Mouse (Mus musculus) neural tube, embryonic 11.5 days (tissue): ENCODE measurements around the gene Cobll1. TPM values are rescaled to one million over a fixed set of nuclear protein-coding genes. Genes with fewer than 3 reads are reported as not detected.

ENCODE experiments used
- ATAC-seq: fragments of 200-750 bp; cut with Nextera tagmentation; 2 replicates; pipeline ENCODE4 v1.8.0; 2017; ENCODE audit warnings: moderate number of reproducible peaks, mild to moderate bottlenecking, moderate TSS enrichment, moderate library complexity; ENCODE audit not compliant: insufficient read depth, low FRiP score, low TSS enrichment
- DNase-seq: peaks from one replicate; pipeline ENCODE4 v3.0.0-alpha.2; 2015; ENCODE audit warnings: low spot score
- H3K27ac ChIP-seq: fragments of 300-500 bp; sonication (generic); 2 replicates; pipeline ENCODE4 v1.5.1; 2014; ENCODE audit warnings: low read depth, mild to moderate bottlenecking, low read length
- H3K27me3 ChIP-seq: fragments of 300-500 bp; sonication (generic); 2 replicates; pipeline ENCODE4 v1.6.1; 2014; ENCODE audit warnings: mild to moderate bottlenecking, low read length, mixed read lengths; ENCODE audit not compliant: control insufficient read depth, insufficient read depth
- H3K36me3 ChIP-seq: fragments of 300-500 bp; sonication (generic); 2 replicates; pipeline ENCODE4 v1.6.1; 2014; ENCODE audit warnings: mild to moderate bottlenecking, low read length, moderate library complexity, mixed read lengths; ENCODE audit not compliant: control insufficient read depth, insufficient read depth
- H3K4me1 ChIP-seq: fragments of 300-500 bp; sonication (generic); 2 replicates; pipeline ENCODE4 v1.6.1; 2014; ENCODE audit warnings: low read length, mixed read lengths; ENCODE audit not compliant: control insufficient read depth, insufficient read depth
- H3K4me2 ChIP-seq: fragments of 300-500 bp; sonication (generic); 2 replicates; pipeline ENCODE4 v1.6.1; 2014; ENCODE audit warnings: low read depth, mild to moderate bottlenecking, moderate library complexity
- H3K4me3 ChIP-seq: fragments of 300-500 bp; sonication (generic); 2 replicates; pipeline ENCODE4 v1.5.1; 2014; ENCODE audit warnings: low read depth, low read length
- H3K9ac ChIP-seq: fragments of 300-500 bp; sonication (generic); 2 replicates; pipeline ENCODE4 v1.6.1; 2014; ENCODE audit warnings: mild to moderate bottlenecking, low read length
- H3K9me3 ChIP-seq: fragments of 300-500 bp; sonication (generic); 2 replicates; pipeline ENCODE4 v1.6.1; 2016; ENCODE audit warnings: low read length; ENCODE audit not compliant: control insufficient read depth
- WGBS: fragments of 180-500 bp; shearing (Covaris S2); extraction: QIAGEN DNeasy Blood & Tissue Kit; methylation state at CpG from one replicate; pipeline ENCODE4 v1.1.7; 2014; 5-methylcytosine and 5-hydroxymethylcytosine counted together
- polyA plus RNA-seq: library from polyadenylated mRNA; unstranded; fragments of >200 nt; fragmentation: Nextera tagmentation; extraction: Ambion mirVana; gene quantifications from 2 replicates; pipeline ENCODE4 v1.2.1, GENCODE M21; 2014

Gene Cobll1
- polyA plus RNA-seq, 1 experiment from 2014 or later, result 1.6 TPM

DNA sequence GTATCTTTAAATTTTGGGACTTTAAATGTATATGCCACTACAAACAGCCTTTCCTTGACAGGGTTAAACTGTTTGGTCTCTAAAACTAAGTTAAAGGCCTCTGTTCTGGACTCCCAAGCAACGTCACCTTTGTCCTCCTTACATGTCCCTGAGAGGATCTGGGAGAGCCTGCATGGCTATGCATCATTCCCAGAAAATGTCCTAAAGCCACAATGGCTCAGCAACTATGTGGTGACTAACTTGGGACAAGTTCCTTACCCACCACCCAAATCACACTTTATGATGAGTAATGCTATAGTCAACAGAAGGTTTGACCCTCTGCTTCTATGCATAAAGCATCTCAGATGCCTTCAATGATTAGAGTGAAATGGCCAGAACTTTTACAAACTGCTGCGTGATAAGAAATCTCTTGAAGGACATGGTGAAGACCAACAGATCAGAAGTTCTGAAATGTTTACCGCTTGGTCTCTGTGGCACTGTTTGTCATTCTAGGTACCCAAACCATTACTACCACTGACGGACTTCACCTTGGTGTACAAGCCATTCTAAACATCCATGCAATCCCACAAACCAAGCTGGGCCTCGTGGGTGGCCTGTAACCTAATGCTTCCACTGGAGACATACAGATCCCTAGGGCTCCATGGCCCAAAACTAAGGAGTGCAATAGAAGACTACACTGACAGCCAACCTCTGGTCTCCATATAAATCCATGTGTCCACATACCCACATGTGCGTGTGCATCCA, 11.9 kb downstream of the Cobll1 start:
- no peak overlapping the region for H3K27ac ChIP-seq
- H3K36me3 ChIP-seq, result no peaks in the 10 kb centered on the region
- WGBS, result 86% methylated on average over 6 of the region's 6 CpGs
- no peak overlapping the region for H3K9ac ChIP-seq
- H3K4me2 ChIP-seq, result no peak overlapping the region
- ATAC-seq (no peak), DNase-seq (no peak)
- no peaks in the 10 kb centered on the region for H3K4me1 ChIP-seq
- no peaks in the 10 kb centered on the region for H3K9me3 ChIP-seq
- no peaks in the 10 kb centered on the region for H3K27me3 ChIP-seq
- H3K4me3 ChIP-seq, result no peak overlapping the region

DNA sequence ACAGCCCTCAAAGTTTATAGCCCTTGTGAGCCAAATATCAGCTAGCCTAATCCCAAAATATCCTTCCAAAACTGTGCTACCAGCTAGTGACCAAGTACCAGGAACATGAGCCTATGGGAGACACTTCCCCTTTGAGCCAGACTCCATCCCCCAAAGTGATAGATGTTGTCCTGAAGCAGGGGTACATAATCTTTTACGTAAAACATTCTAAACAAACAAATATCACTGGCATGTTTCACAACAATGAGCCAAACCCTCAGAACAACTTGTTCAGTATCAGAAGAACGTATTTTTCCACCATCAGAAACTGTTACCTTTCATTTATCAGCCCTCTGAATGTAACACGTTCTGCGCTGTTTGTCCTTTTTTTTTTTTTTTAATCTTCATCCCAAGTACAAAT, 12.7 kb downstream of the Cobll1 start:
- H3K4me2 ChIP-seq, result no peak overlapping the region
- 88% methylated on average over 4 of the region's 4 CpGs for WGBS
- H3K4me1 ChIP-seq, result no peaks in the 10 kb centered on the region
- no peak for DNase-seq
- no peaks in the 10 kb centered on the region for H3K9me3 ChIP-seq
- H3K27me3 ChIP-seq, result no peaks in the 10 kb centered on the region
- H3K27ac ChIP-seq, result no peak overlapping the region
- H3K9ac ChIP-seq, result no peak overlapping the region
- H3K4me3 ChIP-seq, result no peak overlapping the region
- ATAC-seq, result no peak
- H3K36me3 ChIP-seq, result no peaks in the 10 kb centered on the region

DNA sequence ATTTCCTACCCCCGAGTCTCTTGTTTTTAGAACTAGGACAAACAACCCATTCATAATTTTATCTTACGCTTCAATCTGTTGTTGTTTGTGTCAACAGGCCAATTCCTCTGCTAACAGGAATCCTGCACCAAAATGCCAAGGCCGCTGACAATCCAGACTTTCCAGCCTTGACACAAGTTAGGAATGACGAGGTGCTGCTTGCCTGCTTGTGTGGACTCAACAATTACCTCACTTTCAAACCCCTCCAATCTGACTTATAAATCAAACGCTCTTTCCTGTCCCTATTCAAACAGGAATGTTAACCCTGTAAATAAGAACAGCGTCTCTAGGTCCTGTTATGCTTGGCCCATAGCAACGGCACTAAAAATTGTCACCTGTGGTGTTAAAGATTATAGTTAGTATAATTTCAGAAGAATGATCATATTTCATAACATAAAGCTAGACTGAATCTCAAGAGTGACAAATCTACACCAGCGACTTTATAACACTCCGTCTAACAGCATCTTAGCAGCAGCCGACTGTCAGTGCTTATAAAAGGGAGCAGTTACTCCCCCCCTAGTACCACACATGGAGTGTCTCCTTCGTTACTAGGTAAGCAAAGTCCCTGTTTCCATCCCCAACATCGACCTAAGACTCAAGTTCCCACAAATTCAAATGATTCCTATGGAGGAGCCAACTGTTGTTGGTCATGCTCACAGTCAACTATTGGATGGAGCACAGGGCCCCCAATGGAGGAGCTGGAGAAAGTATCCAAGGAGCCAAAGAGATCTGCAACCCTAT, 15.1 kb downstream of the Cobll1 start:
- ATAC-seq, result no peak
- no peak overlapping the region for H3K4me2 ChIP-seq
- H3K9me3 ChIP-seq, result no peaks in the 10 kb centered on the region
- H3K36me3 ChIP-seq, result no peaks in the 10 kb centered on the region
- H3K27ac ChIP-seq, result no peak overlapping the region
- H3K27me3 ChIP-seq, result no peaks in the 10 kb centered on the region
- H3K9ac ChIP-seq, result no peak overlapping the region
- no peak overlapping the region for H3K4me3 ChIP-seq
- no peaks in the 10 kb centered on the region for H3K4me1 ChIP-seq
- DNase-seq, result no peak
- 78% methylated on average over 12 of the region's 12 CpGs for WGBS

DNA sequence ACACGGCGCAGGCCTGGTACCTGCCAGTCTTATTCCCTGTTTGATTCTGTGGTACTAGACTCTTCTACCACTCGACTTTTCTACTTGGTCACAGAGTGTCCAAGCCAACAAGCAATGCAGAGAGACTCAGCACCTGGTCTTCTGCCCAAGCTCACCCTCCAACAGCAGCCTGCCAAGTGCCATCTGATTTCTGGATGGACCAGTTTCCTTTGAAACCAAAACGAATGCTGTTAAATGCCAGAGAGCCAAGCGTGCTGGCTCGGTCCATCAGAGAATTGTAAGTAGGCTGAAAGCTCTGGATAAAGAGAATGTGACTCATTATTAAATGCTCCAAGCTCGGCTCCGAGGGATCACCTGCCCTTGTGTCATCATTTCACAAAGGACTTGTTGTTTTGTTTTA, 16.2 kb downstream of the Cobll1 start:
- Histone ChIP-seq H3K27ac (no peak overlapping the region), H3K9ac (no peak overlapping the region), H3K36me3 (no peaks in the 10 kb centered on the region), H3K4me2 (no peak overlapping the region), H3K4me1 (no peaks in the 10 kb centered on the region), H3K27me3 (no peaks in the 10 kb centered on the region), H3K9me3 (no peaks in the 10 kb centered on the region), H3K4me3 (no peak overlapping the region)
- WGBS, result 89% methylated on average over 8 of the region's 8 CpGs
- DNase-seq (no peak), ATAC-seq (no peak)

DNA sequence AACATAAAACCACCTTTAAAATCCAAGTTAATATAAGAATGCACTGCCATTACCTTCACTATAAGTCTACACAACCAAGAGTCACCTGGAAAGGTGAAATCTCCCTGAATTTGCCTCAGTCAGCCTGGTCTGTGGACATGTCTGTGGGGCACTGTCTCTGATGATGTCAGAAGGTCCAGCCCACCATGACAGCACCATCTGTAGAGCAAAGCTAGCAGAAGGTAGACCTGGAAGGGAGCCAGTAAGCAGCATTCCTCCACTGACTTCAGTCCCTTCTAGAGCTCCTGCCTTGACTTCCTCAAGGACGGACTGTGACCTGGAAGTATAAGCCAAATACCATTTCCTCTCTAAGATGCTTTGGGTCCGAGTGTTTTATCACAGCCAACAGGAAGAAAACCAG, 17.6 kb downstream of the Cobll1 start:
- DNase-seq (no peak), ATAC-seq (no peak)
- Histone ChIP-seq H3K27ac (no peak overlapping the region), H3K9me3 (no peaks in the 10 kb centered on the region), H3K4me2 (no peak overlapping the region), H3K4me3 (no peak overlapping the region), H3K27me3 (no peaks in the 10 kb centered on the region), H3K9ac (no peak overlapping the region), H3K36me3 (no peaks in the 10 kb centered on the region), H3K4me1 (no peaks in the 10 kb centered on the region)
- 83% methylated on average over 2 of the region's 2 CpGs for WGBS

DNA sequence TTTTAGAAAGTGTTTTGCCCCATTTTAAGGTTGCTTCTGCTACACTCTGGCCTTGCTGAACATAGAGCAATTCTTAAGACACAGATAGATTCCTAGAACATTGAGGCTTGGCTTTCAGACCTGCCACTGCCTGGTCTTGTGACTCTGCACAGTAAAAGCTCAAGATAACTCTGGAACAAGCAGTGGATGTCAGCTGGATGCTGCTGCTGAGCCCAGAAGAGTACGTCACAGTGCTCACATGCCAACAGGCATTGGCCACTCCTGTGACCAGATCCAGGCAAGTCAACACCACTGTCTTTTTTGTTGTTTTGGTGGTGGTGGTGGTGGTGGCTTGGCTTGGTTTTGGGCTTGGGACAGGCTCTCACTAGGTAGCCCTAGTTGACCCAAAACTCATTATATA, 18.6 kb downstream of the Cobll1 start:
- H3K4me2 ChIP-seq, result no peak overlapping the region
- ATAC-seq, result no peak
- no peaks in the 10 kb centered on the region for H3K27me3 ChIP-seq
- no peak overlapping the region for H3K9ac ChIP-seq
- WGBS, result 92% methylated on average over 1 of the region's 1 CpGs
- no peak overlapping the region for H3K27ac ChIP-seq
- H3K9me3 ChIP-seq, result no peaks in the 10 kb centered on the region
- no peak for DNase-seq
- H3K4me3 ChIP-seq, result no peak overlapping the region
- H3K4me1 ChIP-seq, result no peaks in the 10 kb centered on the region
- no peaks in the 10 kb centered on the region for H3K36me3 ChIP-seq

DNA sequence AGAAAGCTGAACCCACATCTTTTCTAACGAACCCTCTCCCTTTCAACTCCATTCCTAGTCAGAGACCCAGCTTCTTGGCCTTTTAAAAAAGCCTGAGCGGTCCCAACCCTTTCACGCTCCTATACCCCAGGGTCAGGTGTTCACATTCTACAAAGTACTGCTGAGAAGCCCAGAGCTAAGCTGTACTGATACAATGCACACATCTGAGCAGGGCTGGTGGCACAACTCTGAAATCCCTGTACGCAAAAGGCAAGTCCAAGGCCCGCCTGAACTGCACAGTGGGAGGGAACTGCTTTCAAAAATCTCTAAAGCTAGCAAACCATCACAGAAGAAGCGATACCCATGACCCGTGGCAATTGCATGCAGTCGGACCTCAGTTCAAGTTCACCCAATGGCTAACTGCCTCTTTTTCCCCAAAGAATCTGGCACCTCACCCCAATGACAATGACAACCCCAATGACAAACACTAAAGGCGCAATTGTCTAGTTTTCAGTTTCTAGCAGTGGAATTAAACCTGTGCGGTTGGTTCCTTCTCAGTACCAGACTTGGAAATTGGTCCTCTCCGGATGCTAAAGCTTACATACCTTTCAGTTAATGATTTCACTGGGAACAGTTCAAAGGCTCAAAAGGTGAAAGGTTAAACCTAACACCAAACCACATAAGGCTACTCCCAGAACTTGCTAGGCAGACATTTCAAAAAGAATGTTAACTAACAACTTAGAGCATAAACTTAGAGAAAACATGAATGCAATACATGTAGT, 19.6 kb downstream of the Cobll1 start:
- Histone ChIP-seq H3K36me3 (no peaks in the 10 kb centered on the region), H3K27me3 (no peaks in the 10 kb centered on the region), H3K27ac (no peak overlapping the region), H3K4me2 (no peak overlapping the region), H3K4me1 (no peaks in the 10 kb centered on the region), H3K9me3 (no peaks in the 10 kb centered on the region), H3K9ac (no peak overlapping the region), H3K4me3 (no peak overlapping the region)
- DNase-seq (no peak), ATAC-seq (no peak)
- 88% methylated on average over 11 of the region's 11 CpGs for WGBS

DNA sequence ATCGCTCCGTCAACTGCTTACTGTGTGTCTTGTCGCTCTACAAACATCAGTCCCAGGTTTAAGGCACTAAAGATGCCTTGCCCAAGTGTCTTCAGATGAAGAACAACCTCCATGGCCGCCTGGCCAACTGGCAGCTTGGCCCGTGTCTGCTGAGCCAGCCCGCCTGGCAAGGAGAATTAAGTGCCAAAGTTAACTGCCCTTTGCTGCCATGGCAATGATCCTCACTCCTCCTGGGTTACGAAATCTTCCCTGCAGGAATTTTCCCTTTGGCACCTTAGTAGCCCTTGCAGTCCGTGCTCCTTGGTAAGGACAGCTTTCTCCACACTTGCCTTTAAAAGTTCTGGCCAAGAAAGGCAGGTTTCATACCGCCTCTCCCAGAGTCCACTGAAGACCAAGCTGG, 20.9 kb downstream of the Cobll1 start:
- no peaks in the 10 kb centered on the region for H3K4me1 ChIP-seq
- DNase-seq (no peak), ATAC-seq (no peak)
- no peak overlapping the region for H3K4me3 ChIP-seq
- no peak overlapping the region for H3K27ac ChIP-seq
- H3K4me2 ChIP-seq, result no peak overlapping the region
- no peaks in the 10 kb centered on the region for H3K9me3 ChIP-seq
- no peaks in the 10 kb centered on the region for H3K27me3 ChIP-seq
- no peak overlapping the region for H3K9ac ChIP-seq
- H3K36me3 ChIP-seq, result no peaks in the 10 kb centered on the region
- WGBS, result 90% methylated on average over 9 of the region's 9 CpGs
